Mouse (Mus musculus) gastrocnemius, postnatal 25 days (tissue): ENCODE measurements around the gene Tnik. TPM values are rescaled to one million over a fixed set of nuclear protein-coding genes. Genes with fewer than 3 reads are reported as not detected.

Experiments used
- DNase-seq: peaks from one replicate; pipeline ENCODE4 v3.0.0; 2022
- total RNA-seq, 2 experiments: library from RNA; stranded (reverse); gene quantifications; 1 replicate in 1 of 2; 2 replicates in 1 of 2; pipeline ENCODE4 v1.2.3; 2021

Tnik gene
- total RNA-seq, 2 experiments from 2014 or later, result 40.6 to 45.9 TPM

GRCm38 (mm10) chr3:28617008-28617627 lies 354.1 kb downstream of the Tnik start:
- no peak for DNase-seq

- no peak for DNase-seq
Observed at GRCm38 (mm10) chr3:28621792-28622191, 358.8 kb downstream of the Tnik start.

GRCm38 (mm10) chr3:28626816-28627215 lies 363.8 kb downstream of the Tnik start:
- DNase-seq, result no peak

- no peak for DNase-seq
Observed at GRCm38 (mm10) chr3:28636778-28637177, 373.8 kb downstream of the Tnik start.

- peak; percentile 8 for DNase-seq
Observed at GRCm38 (mm10) chr3:28638957-28639356, 375.9 kb downstream of the Tnik start.

GRCm38 (mm10) chr3:28643252-28643947 lies 380.4 kb downstream of the Tnik start:
- DNase-seq, result no peak

GRCm38 (mm10) chr3:28652574-28652973 lies 389.6 kb downstream of the Tnik start:
- DNase-seq, result no peak

GRCm38 (mm10) chr3:28653043-28653442 lies 390.0 kb downstream of the Tnik start:
- no peak for DNase-seq

GRCm38 (mm10) chr3:28654740-28655139 lies 391.7 kb downstream of the Tnik start:
- no peak for DNase-seq

- DNase-seq, result no peak
Observed at GRCm38 (mm10) chr3:28658349-28658748, 395.3 kb downstream of the Tnik start.

GRCm38 (mm10) chr3:28680851-28681250 lies 417.8 kb downstream of the Tnik start:
- DNase-seq, result no peak

- DNase-seq, result no peak
Observed at GRCm38 (mm10) chr3:28681866-28682265, 418.9 kb downstream of the Tnik start.

- no peak for DNase-seq
Observed at GRCm38 (mm10) chr3:28682411-28682810, 419.4 kb downstream of the Tnik start.

- DNase-seq, result no peak
Observed at GRCm38 (mm10) chr3:28685510-28685909, 422.5 kb downstream of the Tnik start.

- DNase-seq, result no peak
Observed at GRCm38 (mm10) chr3:28694811-28695210, 431.8 kb downstream of the Tnik start.

- DNase-seq, result no peak
Observed at GRCm38 (mm10) chr3:28695608-28696007, 432.6 kb downstream of the Tnik start.

- peak; percentile 18 for DNase-seq
Observed at GRCm38 (mm10) chr3:28696162-28696561, 433.1 kb downstream of the Tnik start.

- no peak for DNase-seq
Observed at GRCm38 (mm10) chr3:28697797-28698196, 434.8 kb downstream of the Tnik start, which contains the start of gene Slc2a2. Gene Slc2a2 (plus strand): TSS chr3:28697903.

GRCm38 (mm10) chr3:28699601-28700000 lies 436.6 kb downstream of the Tnik start:
- DNase-seq, result no peak

- DNase-seq, result no peak
Observed at GRCm38 (mm10) chr3:28705522-28706137, 442.6 kb downstream of the Tnik start.

GRCm38 (mm10) chr3:28706736-28707135 lies 443.7 kb downstream of the Tnik start:
- no peak for DNase-seq

GRCm38 (mm10) chr3:28709740-28710139 lies 446.7 kb downstream of the Tnik start:
- DNase-seq, result no peak

- no peak for DNase-seq
Observed at GRCm38 (mm10) chr3:28713913-28714698, 451.1 kb downstream of the Tnik start.
